Mouse (Mus musculus) stomach, embryonic 14.5 days (tissue): ENCODE results near the gene Grm3. TPM values are rescaled to one million over a fixed set of nuclear protein-coding genes. Genes with fewer than 3 reads are reported as not detected.

Experiments
- ATAC-seq: fragments of 200-750 bp; cut with Nextera tagmentation; 2 replicates; pipeline ENCODE4 v1.8.0; 2017; ENCODE audit warnings: low read depth, moderate TSS enrichment; ENCODE audit not compliant: insufficient number of reproducible peaks, insufficient read depth, low FRiP score
- H3K27ac ChIP-seq: fragments of 300-500 bp; sonication (generic); 2 replicates; pipeline ENCODE4 v1.5.1; 2014; ENCODE audit warnings: mild to moderate bottlenecking, low read length, moderate library complexity, mixed read lengths
- H3K27me3 ChIP-seq: fragments of 300-500 bp; sonication (generic); 2 replicates; pipeline ENCODE4 v1.6.1; 2014; ENCODE audit warnings: low read length, control low read depth, mixed read lengths; ENCODE audit not compliant: control insufficient read depth, insufficient read depth
- H3K36me3 ChIP-seq: fragments of 300-500 bp; sonication (generic); 2 replicates; pipeline ENCODE4 v1.6.1; 2014; ENCODE audit warnings: mild to moderate bottlenecking, control low read depth, low read length, moderate library complexity, mixed read lengths; ENCODE audit not compliant: control insufficient read depth, insufficient read depth
- H3K4me1 ChIP-seq: fragments of 300-500 bp; sonication (generic); 2 replicates; pipeline ENCODE4 v1.6.1; 2014; ENCODE audit warnings: low read length, control low read depth, mixed read lengths; ENCODE audit not compliant: control insufficient read depth, insufficient read depth
- H3K4me2 ChIP-seq: fragments of 300-500 bp; sonication (generic); replicated peaks from 2 replicates; pipeline ENCODE4 v1.6.1; 2014; ENCODE audit warnings: low read depth, low read length, control low read depth
- H3K4me3 ChIP-seq: fragments of 300-500 bp; sonication (generic); 2 replicates; pipeline ENCODE4 v1.5.1; 2014; ENCODE audit warnings: low read depth, low read length, control low read depth
- H3K9ac ChIP-seq: fragments of 300-500 bp; sonication (generic); replicated peaks from 2 replicates; pipeline ENCODE4 v1.6.1; 2014; ENCODE audit warnings: low read depth, mild to moderate bottlenecking, control low read depth, low read length, moderate library complexity, mixed read lengths
- H3K9me3 ChIP-seq: fragments of 300-500 bp; sonication (generic); 2 replicates; pipeline ENCODE4 v1.6.1; 2016; ENCODE audit warnings: low read depth, low read length, control low read depth; ENCODE audit not compliant: control insufficient read depth
- WGBS: fragments of 180-500 bp; shearing (Covaris S2); extraction: QIAGEN DNeasy Blood & Tissue Kit; methylation state at CpG from one replicate; pipeline ENCODE4 v1.1.7; 2014; 5-methylcytosine and 5-hydroxymethylcytosine counted together
- polyA plus RNA-seq: library from polyadenylated mRNA; unstranded; fragments of >200 nt; fragmentation: Nextera tagmentation; extraction: Ambion mirVana; gene quantifications from 2 replicates; pipeline ENCODE4 v1.2.1, GENCODE M21; 2014

Grm3 gene
- polyA plus RNA-seq, 1 experiment from 2014 or later: 2.1 TPM

DNA sequence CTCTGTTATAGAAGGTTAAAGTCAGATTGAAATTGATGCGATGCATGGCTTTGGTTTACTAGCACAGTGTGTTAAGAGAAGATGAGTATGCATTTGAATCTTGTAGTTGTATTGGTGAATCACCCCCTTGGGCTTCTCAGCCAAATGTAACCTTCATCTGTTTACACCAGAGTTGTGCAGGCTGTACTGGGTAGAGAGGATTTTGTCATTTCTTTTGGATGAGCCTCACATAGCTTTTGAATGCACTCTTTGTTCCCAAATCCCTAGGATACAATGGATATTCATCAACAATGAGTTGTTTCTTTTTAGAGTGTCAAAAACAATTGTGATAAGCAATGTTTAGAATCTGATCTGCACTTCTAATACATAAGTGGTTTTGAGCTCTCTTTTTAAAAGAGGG is 17.9 kb downstream of the Grm3 start:
- Histone ChIP-seq H3K9me3 (no peaks in the 10 kb centered on the region), H3K27me3 (no peaks in the 10 kb centered on the region), H3K4me2 (no peak overlapping the region), H3K4me1 (no peaks in the 10 kb centered on the region), H3K27ac (no peak overlapping the region), H3K4me3 (no peak overlapping the region), H3K36me3 (no peaks in the 10 kb centered on the region), H3K9ac (no peak overlapping the region)
- 92% methylated on average over 1 of the region's 1 CpGs for WGBS
- no peak for ATAC-seq

DNA sequence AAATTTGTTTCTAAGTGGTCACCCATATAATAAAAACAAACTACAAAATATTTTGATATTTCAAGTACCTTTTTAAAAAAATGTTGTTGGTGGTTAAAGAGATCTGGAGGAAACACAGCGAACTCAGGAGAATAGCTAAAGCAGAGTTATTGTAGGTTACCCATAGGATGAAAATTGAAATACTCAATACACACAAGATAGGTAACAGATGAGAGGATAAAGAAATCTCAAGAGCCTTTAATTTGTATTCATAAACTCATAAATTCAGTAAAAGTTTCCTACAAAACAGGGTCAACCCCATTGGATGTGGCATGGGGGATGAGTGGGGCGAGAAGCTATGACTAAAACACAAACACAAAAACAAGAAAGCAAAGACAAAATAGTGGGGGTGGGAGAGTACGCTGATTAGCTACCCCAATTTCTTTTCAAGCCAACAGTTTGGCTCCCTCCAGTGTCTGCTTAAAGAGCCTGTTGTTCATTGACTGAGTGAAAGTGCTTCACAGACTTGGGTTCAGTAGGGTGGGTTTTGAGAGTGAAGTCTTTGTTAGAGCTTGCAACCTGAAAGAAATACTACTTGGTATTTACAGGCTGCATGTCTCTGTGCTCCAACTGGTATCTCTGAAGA is 21.5 kb downstream of the Grm3 start:
- Histone ChIP-seq H3K27me3 (no peaks in the 10 kb centered on the region), H3K27ac (no peak overlapping the region), H3K9ac (no peak overlapping the region), H3K36me3 (no peaks in the 10 kb centered on the region), H3K9me3 (no peaks in the 10 kb centered on the region), H3K4me2 (no peak overlapping the region), H3K4me3 (no peak overlapping the region), H3K4me1 (no peaks in the 10 kb centered on the region)
- 53% methylated on average over 3 of the region's 3 CpGs for WGBS
- no peak for ATAC-seq

- no peak overlapping the region for H3K4me2 ChIP-seq
- no peaks in the 10 kb centered on the region for H3K9me3 ChIP-seq
- no peak overlapping the region for H3K9ac ChIP-seq
- no peak for ATAC-seq
- 4% methylated on average over 3 of the region's 3 CpGs for WGBS
- no peaks in the 10 kb centered on the region for H3K36me3 ChIP-seq
- no peak overlapping the region for H3K27ac ChIP-seq
- H3K4me3 ChIP-seq: no peak overlapping the region
- no peaks in the 10 kb centered on the region for H3K4me1 ChIP-seq
- H3K27me3 ChIP-seq: no peaks in the 10 kb centered on the region
Observed at GRCm38 (mm10) chr5:9702656-9703384, 22.1 kb downstream of the Grm3 start.

DNA sequence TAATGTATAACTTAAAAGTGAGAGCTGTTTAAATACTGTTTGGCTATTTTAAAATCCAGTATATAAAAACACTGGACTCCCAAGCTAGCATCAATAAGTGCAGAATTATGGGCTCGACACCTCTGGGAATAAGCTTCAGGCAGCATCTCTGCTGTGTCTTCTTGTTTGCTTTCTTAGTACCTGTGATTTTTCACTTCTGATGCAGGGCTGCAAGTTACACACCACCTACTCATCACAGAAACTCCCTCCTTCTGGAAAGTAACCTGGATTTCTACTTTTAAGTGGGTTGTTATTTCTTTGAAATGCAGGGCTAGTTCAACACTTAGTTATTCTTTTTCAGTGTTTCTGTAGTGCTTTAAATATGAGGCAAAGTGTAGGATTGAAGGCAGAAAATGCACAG is 32.6 kb downstream of the Grm3 start:
- H3K4me3 ChIP-seq: no peak overlapping the region
- WGBS: 84% methylated on average over 1 of the region's 1 CpGs
- no peak overlapping the region for H3K9ac ChIP-seq
- no peaks in the 10 kb centered on the region for H3K9me3 ChIP-seq
- no peak overlapping the region for H3K4me2 ChIP-seq
- ATAC-seq: no peak
- no peaks in the 10 kb centered on the region for H3K36me3 ChIP-seq
- no peaks in the 10 kb centered on the region for H3K4me1 ChIP-seq
- H3K27ac ChIP-seq: no peak overlapping the region
- H3K27me3 ChIP-seq: no peaks in the 10 kb centered on the region

GRCm38 (mm10) chr5:9690599-9691242 is 34.2 kb downstream of the Grm3 start:
- Histone ChIP-seq H3K27me3 (no peaks in the 10 kb centered on the region), H3K9ac (no peak overlapping the region), H3K27ac (no peak overlapping the region), H3K36me3 (no peaks in the 10 kb centered on the region), H3K4me1 (no peaks in the 10 kb centered on the region), H3K9me3 (no peaks in the 10 kb centered on the region), H3K4me2 (no peak overlapping the region), H3K4me3 (no peak overlapping the region)
- ATAC-seq: no peak
- 63% methylated on average over 3 of the region's 3 CpGs for WGBS

GRCm38 (mm10) chr5:9690192-9690591 is 34.8 kb downstream of the Grm3 start:
- Histone ChIP-seq H3K4me1 (no peaks in the 10 kb centered on the region), H3K4me2 (no peak overlapping the region), H3K36me3 (no peaks in the 10 kb centered on the region), H3K27me3 (no peaks in the 10 kb centered on the region), H3K4me3 (no peak overlapping the region), H3K9ac (no peak overlapping the region), H3K9me3 (no peaks in the 10 kb centered on the region), H3K27ac (no peak overlapping the region)
- no peak for ATAC-seq
- WGBS: 33% methylated on average over 1 of the region's 1 CpGs

DNA sequence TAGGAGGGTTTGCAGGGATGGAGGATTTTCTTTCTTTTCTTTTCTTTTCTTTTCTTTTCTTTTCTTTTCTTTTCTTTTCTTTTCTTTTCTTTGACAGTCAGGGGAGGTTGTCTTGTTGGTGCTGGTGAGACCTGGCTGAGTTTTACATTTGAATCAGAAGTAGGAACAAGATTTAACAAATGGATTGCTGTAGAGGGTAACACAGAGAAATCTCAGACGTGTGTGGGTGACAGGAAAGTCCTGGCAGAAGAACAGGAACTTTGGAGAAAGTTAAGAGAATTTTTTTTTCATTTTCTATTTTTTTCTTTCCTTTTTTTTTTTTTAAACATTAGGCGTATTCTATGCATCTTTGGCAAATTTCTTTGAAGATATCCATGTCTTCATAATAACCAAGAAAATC is 41.8 kb downstream of the Grm3 start:
- no peaks in the 10 kb centered on the region for H3K9me3 ChIP-seq
- H3K27ac ChIP-seq: no peak overlapping the region
- no peak for ATAC-seq
- H3K4me1 ChIP-seq: no peaks in the 10 kb centered on the region
- H3K36me3 ChIP-seq: no peaks in the 10 kb centered on the region
- no peaks in the 10 kb centered on the region for H3K27me3 ChIP-seq
- H3K9ac ChIP-seq: no peak overlapping the region
- WGBS: 61% methylated on average over 2 of the region's 2 CpGs
- no peak overlapping the region for H3K4me2 ChIP-seq
- no peak overlapping the region for H3K4me3 ChIP-seq

GRCm38 (mm10) chr5:9669002-9669401 is 56.0 kb downstream of the Grm3 start:
- Histone ChIP-seq H3K4me3 (no peak overlapping the region), H3K4me2 (no peak overlapping the region), H3K9ac (no peak overlapping the region), H3K9me3 (no peaks in the 10 kb centered on the region), H3K36me3 (no peaks in the 10 kb centered on the region), H3K4me1 (no peaks in the 10 kb centered on the region), H3K27ac (no peak overlapping the region), H3K27me3 (no peaks in the 10 kb centered on the region)
- ATAC-seq: no peak
- 82% methylated on average over 1 of the region's 1 CpGs for WGBS
